Mouse (Mus musculus): ENCODE measurements at regions not wholly inside any gene's neighbourhood (a gene's known extent, or its start where the extent isn't known, plus 50 kb on each side); places are given as distances from the start of the nearest gene placed in this dataset.

- no peak for DNase-seq (ENCODE audit: low spot score in 2 of 2)
These were observed 256.9 kb downstream of the Bcor start for GRCm38 (mm10) chrX:11903116-11903700.

GRCm38 (mm10) chrX:11905231-11905630 is 254.9 kb downstream of the Bcor start:
- no peak for DNase-seq (ENCODE audit: low spot score in 2 of 2)

DNA sequence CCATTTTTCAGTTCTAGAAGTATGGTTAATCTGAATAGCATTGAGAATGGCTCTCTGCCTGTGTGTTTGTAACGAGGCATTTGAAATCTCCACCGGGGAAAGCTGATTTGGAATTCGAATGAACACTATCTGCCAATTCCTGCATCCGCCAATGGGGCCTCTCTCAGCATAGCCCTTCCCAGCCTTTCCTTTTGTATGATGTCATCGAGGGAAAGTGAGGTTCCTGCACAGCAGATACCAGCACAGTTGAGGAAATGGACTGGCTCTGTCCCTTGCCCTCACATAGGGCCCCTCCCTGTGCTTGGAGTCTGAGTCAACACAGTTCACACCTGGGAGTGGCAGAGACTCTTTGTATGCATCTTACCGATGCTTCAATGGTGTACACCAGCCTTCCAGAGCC is 253.0 kb downstream of the Bcor start:
- DNase-seq (ENCODE audit: low spot score in 2 of 2): no peak

DNA sequence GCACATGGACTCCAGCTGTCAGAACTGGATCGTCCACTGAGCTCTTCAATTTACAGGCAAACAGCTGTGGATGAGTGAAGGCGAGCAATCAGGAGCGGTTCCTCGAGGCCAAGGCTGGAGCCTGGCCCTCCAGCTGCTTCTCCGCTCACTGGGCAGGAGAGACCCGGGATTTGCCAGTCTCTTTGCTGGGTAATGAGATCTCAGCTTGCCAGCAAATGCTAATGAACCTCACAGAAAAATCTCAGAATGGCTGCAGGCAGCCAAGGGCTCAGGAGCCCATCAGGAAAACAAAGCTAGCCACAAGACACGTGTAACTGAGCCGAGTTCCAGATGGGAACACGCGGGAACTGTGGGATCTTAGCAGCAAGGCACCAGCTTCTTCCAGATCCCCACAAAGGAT is 244.2 kb downstream of the Bcor start:
- DNase-seq (ENCODE audit: low spot score in 2 of 2): no peak

GRCm38 (mm10) chrX:11920231-11920630 is 239.9 kb downstream of the Bcor start:
- no peak for DNase-seq (ENCODE audit: low spot score in 2 of 2)

DNA sequence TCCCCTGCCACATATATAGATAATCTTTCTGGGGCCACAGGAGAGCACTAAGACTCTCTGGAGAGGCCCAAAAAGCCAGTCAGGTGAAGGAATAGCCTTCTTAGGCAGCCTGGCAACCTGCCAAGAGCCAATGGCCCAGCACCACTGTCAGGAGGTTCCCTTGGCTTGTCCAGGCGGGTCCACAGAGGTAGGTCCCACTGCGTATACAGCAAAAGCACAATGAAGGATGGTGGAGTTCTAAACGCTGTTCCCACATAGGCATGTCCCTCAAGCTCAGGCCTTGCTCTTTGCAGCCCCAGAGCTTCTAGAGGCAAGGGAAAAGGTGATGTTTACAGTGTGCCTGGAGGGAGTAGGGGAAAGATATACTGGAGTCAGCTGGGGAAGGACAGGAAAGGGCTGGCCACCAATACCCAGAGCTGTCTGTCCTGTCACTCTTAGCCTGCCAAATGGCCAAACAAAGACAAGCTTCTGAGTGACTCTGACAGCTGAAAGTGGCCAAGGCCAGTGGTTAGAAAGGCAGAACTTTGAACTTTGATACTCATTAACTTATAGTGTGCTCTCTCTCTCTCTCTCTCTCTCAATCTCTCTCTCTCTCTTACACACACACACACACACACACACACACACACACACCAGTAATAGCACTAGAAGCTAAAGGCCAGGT is 235.4 kb downstream of the Bcor start:
- DNase-seq (ENCODE audit: low spot score in 2 of 2): no peak

DNA sequence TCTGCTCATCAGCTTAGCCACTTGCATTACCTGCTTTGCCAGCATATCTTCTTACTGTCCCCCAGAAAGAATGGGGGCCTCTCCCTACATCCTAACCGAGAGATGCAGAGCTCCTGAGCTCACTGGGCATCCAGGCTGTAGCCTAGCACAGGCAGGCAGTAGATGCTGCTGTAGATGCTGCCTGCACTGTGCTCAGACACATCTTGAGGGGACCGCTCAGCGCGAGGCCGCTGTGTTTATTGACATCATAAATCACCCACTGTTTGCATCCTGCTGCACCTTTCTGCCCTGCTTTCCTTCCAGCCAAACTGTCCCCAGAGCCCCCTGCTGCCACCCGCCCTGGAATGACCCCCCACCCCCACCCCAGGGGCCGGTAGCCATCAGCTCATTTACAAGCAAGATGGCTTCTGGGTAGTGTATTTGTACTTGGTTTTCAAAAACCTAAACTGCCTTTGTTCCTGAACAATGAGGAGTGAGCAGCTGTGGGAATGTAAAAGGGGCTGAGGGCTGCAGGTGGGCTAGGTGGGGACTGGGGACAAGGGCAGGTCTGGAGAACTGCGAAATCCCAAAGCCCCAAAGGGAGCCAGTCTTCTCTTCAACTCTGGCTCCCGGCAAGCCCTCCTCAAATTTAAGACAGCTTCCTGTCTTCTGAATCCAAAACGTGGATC is 233.2 kb downstream of the Bcor start:
- no peak for DNase-seq (ENCODE audit: low spot score in 2 of 2)

DNA sequence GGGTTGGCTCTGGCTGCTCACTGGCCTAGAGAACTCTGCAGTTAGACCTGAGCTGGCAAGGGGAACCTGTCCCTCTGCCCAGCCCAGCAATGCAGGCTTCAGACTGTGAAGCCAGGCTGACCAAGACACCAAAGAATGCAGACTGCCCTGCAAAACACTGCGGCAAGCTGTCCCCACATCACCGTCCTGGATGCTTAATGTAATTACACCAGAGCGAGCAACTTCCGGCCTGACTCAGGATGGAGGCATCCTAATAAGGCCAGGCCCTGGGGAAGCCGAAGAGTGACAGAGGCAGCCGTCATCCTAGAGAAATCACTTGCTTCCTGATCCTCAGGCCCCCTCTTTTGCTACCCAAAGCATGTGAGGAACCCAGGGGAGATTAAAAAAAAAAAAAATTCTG is 230.7 kb downstream of the Bcor start:
- no peak for DNase-seq (ENCODE audit: low spot score in 2 of 2)

DNA sequence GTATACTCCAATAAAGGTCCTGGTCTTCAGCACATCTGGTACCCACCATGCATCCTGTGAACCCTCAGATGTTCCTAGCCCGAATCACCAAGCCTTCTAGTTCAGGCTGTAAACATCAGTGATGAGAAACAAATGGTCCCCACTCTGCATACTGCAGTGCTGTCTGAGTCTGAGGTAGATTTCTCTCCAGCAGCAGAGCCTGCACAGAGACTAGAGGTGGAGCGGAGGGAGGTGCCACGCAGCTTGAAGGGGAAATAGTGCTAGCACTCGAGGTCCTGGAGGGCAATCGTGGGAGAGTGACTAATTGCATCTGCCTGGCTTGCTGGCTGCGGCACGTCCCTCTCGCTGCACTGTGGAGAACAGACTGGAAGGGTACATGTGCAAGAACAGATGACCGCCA is 228.7 kb downstream of the Bcor start:
- no peak for DNase-seq (ENCODE audit: low spot score in 2 of 2)

DNA sequence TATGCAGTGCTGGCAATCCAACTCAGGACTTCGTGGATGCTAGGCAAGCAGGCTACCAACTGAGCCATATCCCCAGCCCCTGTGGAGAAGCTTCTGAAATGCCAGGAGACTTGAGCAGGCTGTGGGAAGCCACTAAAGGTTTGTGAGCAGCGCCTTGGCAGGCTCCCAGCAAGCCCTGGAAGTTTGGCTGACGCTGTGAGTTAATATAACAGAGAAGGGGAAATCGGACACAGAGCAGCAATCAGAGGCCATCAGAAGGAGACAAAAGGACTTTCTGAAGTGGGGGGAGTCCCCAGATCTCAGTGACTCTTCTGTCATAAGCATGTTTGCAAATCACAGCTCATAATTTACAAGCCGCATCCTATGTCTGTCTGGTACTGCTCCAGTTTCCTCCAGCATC is 224.8 kb downstream of the Bcor start:
- DNase-seq (ENCODE audit: low spot score in 2 of 2): no peak

DNA sequence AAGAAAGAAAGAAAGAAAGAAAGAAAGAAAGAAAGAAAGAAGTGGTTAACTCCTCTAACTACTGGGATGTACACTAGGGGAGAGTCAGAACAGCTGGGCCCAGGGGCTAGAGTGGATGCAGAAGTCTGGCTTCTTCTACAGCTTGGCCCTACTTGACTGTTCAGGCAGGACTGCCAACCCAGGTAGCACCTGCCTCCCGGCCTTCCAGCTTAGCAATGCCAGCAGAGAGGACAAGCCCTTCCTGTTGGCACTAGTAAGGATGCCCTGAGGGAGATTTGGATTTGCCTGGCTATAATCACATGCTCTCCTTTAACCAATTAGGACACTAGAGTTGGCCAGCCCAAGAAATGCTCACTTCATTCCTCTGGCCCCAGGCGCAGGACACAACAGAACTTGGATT is 219.9 kb downstream of the Bcor start:
- DNase-seq (ENCODE audit: low spot score in 2 of 2): no peak

GRCm38 (mm10) chrX:11943367-11943766 is 216.8 kb downstream of the Bcor start:
- DNase-seq (ENCODE audit: low spot score in 2 of 2): no peak

DNA sequence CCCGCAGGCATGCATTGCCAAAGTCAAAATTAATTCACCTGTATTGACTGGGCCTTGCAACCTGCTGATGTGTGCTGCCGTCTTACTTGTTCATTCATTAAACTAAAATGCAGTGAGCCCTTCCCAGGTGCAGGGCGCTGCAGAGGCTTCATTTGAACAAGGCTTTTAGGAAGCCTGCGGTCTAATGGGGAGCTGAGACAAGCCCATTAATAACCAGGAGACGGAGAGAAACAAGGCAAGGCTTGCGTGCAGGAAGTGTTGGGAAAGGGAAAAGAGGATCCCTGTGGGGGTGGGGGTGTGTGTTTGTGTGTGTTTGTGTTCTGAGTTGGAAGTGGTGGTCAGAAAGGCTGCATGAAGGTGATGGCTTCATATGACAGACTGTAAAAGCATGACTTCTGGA is 215.6 kb downstream of the Bcor start:
- no peak for DNase-seq (ENCODE audit: low spot score in 2 of 2)

GRCm38 (mm10) chrX:11945280-11945679 is 214.9 kb downstream of the Bcor start:
- no peak for DNase-seq (ENCODE audit: low spot score in 2 of 2)

GRCm38 (mm10) chrX:11952193-11952592 is 208.0 kb downstream of the Bcor start:
- no peak for DNase-seq (ENCODE audit: low spot score in 2 of 2)

GRCm38 (mm10) chrX:11956194-11956593 is 204.0 kb downstream of the Bcor start:
- no peak for DNase-seq (ENCODE audit: low spot score in 2 of 2)

GRCm38 (mm10) chrX:11957011-11957410 is 203.1 kb downstream of the Bcor start:
- no peak for DNase-seq (ENCODE audit: low spot score in 2 of 2)

- DNase-seq (ENCODE audit: low spot score in 2 of 2): no peak
These were observed 200.1 kb downstream of the Bcor start for GRCm38 (mm10) chrX:11959871-11960552.

DNA sequence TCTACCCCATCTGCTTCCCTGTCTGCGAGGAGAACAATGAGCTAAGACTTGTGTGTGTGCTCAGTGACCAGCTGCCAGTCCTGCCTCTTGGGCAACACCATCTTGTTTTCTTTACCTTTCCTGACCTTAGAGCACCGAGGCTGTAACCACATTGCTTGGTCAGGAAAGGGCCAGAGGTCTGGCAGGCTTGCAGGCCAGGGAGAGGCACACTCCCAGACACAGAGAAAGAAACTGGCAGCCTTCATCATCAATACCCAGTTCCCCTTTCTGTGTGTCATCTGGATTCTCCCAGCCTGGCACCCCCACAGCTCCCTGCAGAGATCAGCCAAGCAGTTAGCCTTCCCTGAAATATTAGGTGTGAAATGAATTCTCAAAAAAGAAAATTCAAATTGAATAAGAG is 198.8 kb downstream of the Bcor start:
- no peak for DNase-seq (ENCODE audit: low spot score in 2 of 2)

GRCm38 (mm10) chrX:11964428-11964827 is 195.7 kb downstream of the Bcor start:
- no peak for DNase-seq (ENCODE audit: low spot score in 2 of 2)

DNA sequence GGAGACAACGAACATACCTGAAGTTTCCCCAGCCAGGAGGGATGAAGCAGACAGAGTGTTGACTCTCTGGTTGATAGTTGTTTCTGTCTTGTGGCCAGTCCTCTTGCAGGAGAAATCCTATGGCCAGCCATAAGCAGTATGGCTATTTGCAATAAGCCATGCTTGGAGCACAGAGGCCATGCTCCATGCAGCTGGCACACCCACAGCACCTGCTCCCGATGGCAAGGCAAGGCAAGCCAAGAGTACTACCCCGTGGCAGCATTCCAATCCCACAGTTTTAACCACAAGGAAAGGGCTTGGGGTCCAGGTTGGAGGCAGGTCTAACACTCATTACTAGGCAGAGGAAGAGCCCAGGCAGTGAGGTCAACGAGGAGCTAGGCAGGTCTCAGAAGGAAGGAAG is 181.5 kb downstream of the Bcor start:
- no peak for DNase-seq (ENCODE audit: low spot score in 2 of 2)

DNA sequence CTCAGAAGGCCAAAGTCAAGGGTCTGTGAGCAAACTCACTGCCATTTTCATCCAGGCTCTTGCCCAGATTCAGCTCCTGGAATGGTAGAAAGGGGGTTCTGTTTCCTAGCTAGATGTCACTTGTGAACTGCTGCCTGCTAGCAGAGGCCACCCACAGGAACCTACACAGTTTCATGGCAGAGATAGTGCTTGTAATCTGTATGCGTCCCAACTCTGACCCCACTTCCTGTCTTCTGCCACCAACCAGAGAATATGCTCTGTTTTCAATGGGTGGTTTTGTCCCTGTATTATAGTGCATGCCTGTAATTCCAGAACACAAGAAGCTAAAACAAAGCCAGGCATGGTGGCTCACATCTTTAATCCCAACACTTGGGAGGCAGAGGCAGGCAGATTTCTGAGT is 176.9 kb downstream of the Bcor start:
- no peak for DNase-seq (ENCODE audit: low spot score in 2 of 2)

Measured in thymus, postnatal 10 days (tissue).